In the genomic region with DNA sequence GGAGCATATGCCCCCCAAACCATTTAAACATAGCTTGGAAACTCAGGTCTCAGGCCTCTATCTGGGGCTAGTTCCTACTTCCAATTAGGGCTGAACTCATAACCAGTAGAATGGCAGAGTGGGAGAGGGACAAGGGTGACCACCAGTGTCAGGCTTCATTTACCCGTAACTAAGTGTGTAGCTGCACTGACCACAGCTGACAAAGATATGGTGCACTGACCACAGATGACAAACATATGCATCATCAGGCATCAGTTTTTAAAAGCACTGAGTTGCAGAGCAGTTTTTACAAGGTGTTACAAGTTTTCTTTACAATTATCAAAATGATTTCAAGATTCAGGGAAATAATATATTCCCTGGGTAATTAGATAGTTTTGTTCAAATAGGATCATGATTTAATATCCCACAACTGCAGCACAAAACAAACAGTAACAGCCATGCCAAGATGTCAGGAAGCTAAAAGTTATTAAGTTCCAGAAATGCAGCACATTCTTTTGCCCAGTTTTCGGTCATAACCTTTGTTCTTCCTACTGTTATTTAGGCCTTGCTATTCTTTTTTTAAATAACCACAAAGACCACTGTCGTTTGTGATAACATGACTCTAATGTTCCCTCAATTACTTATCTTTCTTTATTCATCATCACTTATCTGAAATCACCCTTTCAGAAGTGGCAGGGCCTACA, we compare ENCODE assay signal across 20 mouse cellular contexts.
DNase-seq lines count a peak whose midpoint lies in the region; ATAC-seq and TF ChIP-seq lines count a peak whose summit lies in the region.
"Had no signal": no experiment of that assay in that cellular context is flagged by ENCODE, and none has a peak within 500 bp of the region (broad histone marks: within the 10 kb centered on the region; RNA-seq: fewer than 3 reads in every experiment).

No protein-coding gene starts in this region.

- POLR2A ChIA-PET in Patski (lab: Charles Lee): no interaction called here

- 65% methylated on average over 3 of the region's 3 CpGs for WGBS in liver, adult 2 months

- intact Hi-C loops in left cerebral cortex, postnatal 14 days (cut with DNase I): no loop called here

- H3K9ac ChIP-seq in liver, adult 2 months (ENCODE audit: low read depth, low read length): no peak overlapping the region
- H3K9ac ChIP-seq: embryonic facial prominence, embryonic 15.5 days; forebrain, embryonic 15.5 days; heart, embryonic 13.5 days; hindbrain, embryonic 15.5 days had no signal

- TF ChIP-seq POLR2A in liver, adult 2 months (IDR thresholded peaks at IDR 0.05; ENCODE audit: extremely low read depth, insufficient read depth, low read length): no peak

- DNase-seq in liver, adult 2 months (ENCODE audit: extremely low read depth, low read depth, low spot score): peak; percentile 37
- DNase-seq in liver (no peak), 3134 (ENCODE audit: extremely low read depth, insufficient read length, low spot score) (peak; percentile 24), 3T3-L1 (ENCODE audit: low read depth, low spot score) (peak; percentile 67), Patski (ENCODE audit: low read depth, low spot score) (peak; percentile 25)
- DNase-seq in urinary bladder, postnatal 25 days (ENCODE audit: low spot score): no peak
- DNase-seq in layer of hippocampus, postnatal 25 days (ENCODE audit: extremely low spot score in 1 of 2, low spot score in 1 of 2): no peak
- no peak for DNase-seq in left cerebral cortex, postnatal 14 days (ENCODE audit: low spot score in 2 of 2)
- DNase-seq: adrenal gland, postnatal 14 days; cerebellum, adult 18-20 months; cerebellum, adult 9-11 months; cerebellum, postnatal 36 days; embryo, embryonic 11 days; gastrocnemius, postnatal 14 days; heart, postnatal 36 days had no signal

- TF ChIP-seq CTCF in liver, adult 2 months (IDR thresholded peaks at IDR 0.05; ENCODE audit: low read depth, low read length): no peak
- no peak for TF ChIP-seq CTCF in Patski (IDR thresholded peaks at IDR 0.05)

- ATAC-seq in Patski: peak; percentile 92
- ATAC-seq: forebrain, embryonic 15.5 days had no signal

- no peaks in the 10 kb centered on the region for H3K36me3 ChIP-seq in liver, adult 2 months (ENCODE audit: control insufficient read depth, insufficient read depth, low read length)
- H3K36me3 ChIP-seq: embryonic facial prominence, embryonic 15.5 days; forebrain, embryonic 15.5 days; heart, embryonic 13.5 days; hindbrain, embryonic 15.5 days had no signal

- CTCF ChIA-PET in Patski (lab: Charles Lee): interaction anchor here (1.1 to 1.7 kb wide), 2 partner anchors 17 to 99 kb away, joined by 4 read pairs; no protein-coding TSS in a partner anchor

- H3K4me3 ChIP-seq in liver, adult 2 months (ENCODE audit: insufficient read depth, low read depth, low read length): no peak overlapping the region
- H3K4me3 ChIP-seq: embryonic facial prominence, embryonic 15.5 days; forebrain, embryonic 15.5 days; heart, embryonic 13.5 days; hindbrain, embryonic 15.5 days had no signal

- H3K79me2 ChIP-seq in liver, adult 2 months (ENCODE audit: control insufficient read depth, insufficient read depth, low read length): peaks cover 2% of the 10 kb centered on the region; the same call in 1 of the 2 replicates

- peaks cover 3% of the 10 kb centered on the region for H3K4me1 ChIP-seq in liver, adult 2 months (ENCODE audit: control insufficient read depth, insufficient read depth, low read length)
- H3K4me1 ChIP-seq: embryonic facial prominence, embryonic 15.5 days; forebrain, embryonic 15.5 days; hindbrain, embryonic 15.5 days had no signal

- H3K27ac ChIP-seq in liver, adult 2 months (replicated peaks; ENCODE audit: insufficient read depth, low read depth, low read length): no peak overlapping the region
- H3K27ac ChIP-seq: embryonic facial prominence, embryonic 15.5 days; forebrain, embryonic 15.5 days; heart, embryonic 13.5 days; hindbrain, embryonic 15.5 days had no signal

- H3K27me3 ChIP-seq in liver, adult 2 months (ENCODE audit: control insufficient read depth, insufficient read depth, low read length): no peaks in the 10 kb centered on the region
- no peaks in the 10 kb centered on the region for H3K27me3 ChIP-seq in Patski
- H3K27me3 ChIP-seq: CH12.LX; embryonic facial prominence, embryonic 15.5 days; forebrain, embryonic 15.5 days; heart, embryonic 13.5 days; hindbrain, embryonic 15.5 days had no signal

- in situ Hi-C loops in Patski (cut with MboI; ENCODE audit: low pct_unique_long_range_greater_than_20kb): no loop called here

Comparison
In these comparisons a context has a peak if more than half of its experiments do, and no peak if none do; other contexts are left out.
1. DNase-seq: peak in liver, adult 2 months (single experiment), 3134 (single experiment), 3T3-L1 (single experiment) and Patski (single experiment); none in liver (single experiment), urinary bladder, postnatal 25 days (single experiment), layer of hippocampus, postnatal 25 days (0 of 2) and left cerebral cortex, postnatal 14 days (0 of 2).